Mouse (Mus musculus): Measurements from ENCODE around the gene Igf2r. TPM values are rescaled to one million over a fixed set of nuclear protein-coding genes. Genes with fewer than 3 reads are reported as not detected.
A peak's percentile ranks its signal among the peaks of the same experiment; 100 is the strongest.

Gene Igf2r
- total RNA-seq, 1 experiment from 2014 or later, result 19.7 TPM

DNA sequence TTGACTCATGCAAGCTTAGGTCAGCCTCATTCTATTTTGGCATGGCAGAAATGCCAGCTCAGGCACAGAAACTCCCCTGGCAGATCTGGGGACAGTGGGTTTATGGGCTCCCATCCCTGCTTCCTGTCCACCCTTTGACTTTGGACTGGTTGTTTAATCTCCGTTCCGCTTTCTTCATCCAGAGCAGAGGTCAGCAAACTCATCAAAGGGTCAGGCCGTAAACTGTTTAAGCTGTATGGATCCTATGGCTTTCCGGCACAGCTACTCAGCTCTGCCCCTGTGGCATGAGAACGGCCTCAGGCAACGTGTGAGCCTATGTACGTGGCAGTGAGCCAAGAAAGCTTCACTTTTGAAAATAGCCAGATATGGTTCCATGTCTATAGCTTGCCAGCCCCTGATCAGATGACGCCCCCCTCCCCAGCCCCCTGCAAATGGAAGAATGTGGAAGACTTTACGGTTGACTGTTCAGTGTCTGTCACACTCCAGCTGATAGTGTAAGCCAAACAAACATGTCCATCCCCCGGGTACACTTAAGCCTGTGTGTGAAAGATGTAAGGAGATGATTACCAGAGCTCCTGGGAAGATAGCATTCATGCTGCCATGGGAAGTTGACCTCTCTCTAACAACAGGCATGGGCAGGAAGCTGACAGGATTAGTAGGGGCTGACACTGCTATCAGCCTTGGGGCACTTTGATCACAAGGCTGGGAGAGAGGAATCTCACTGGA is 21.1 kb upstream of the Igf2r start:
- ATAC-seq (replicated peaks; ENCODE audit: insufficient number of reproducible peaks, low FRiP score, low TSS enrichment, poor library complexity, severe bottlenecking), result no peak

DNA sequence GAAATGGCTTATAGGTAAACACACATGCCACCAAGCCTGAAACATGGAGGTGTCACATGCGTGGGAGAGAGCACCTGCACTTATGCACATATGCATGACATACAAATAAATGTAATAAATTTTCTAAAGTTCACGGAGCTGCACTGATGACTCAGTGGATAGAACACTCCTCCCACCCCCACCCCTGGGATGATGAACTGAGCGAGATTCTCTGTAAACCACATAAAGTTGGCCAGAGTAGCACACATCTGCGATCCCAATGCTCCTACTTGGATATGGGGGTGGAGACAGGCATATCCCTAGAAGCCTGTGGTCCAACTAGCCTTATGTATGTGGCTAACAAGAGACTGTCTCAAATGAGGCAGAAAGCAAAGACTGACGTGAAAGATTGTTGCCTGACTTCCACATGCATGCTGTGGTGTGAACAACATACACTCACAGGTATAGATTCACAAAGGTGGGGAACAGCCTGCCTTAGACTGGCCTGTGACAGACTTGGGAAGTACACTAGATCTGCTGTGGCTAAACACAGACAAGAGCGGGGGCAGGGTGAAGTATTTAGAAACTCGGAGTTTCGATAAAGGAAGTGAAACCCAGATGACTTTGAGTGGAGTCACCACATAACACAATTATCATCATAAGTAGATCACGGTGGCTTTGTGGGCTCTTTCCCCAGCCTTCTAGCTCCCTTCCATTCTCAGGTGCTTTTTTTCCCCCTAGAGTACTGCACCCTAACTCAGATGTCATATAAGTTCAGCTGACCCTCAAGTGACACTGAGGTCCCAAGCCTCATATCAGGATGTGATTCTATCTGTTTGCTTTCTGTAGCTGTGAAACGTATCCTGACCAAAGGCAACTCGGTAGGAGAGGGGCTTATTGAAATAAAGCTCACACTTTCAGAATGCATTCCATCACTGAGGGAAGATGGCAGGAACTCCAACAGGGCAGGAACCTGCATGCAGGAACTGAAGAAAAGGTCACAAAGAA is 13.7 kb upstream of the Igf2r start:
- peak; percentile 94 for ATAC-seq (replicated peaks; ENCODE audit: insufficient number of reproducible peaks, low FRiP score, low TSS enrichment, poor library complexity, severe bottlenecking)

DNA sequence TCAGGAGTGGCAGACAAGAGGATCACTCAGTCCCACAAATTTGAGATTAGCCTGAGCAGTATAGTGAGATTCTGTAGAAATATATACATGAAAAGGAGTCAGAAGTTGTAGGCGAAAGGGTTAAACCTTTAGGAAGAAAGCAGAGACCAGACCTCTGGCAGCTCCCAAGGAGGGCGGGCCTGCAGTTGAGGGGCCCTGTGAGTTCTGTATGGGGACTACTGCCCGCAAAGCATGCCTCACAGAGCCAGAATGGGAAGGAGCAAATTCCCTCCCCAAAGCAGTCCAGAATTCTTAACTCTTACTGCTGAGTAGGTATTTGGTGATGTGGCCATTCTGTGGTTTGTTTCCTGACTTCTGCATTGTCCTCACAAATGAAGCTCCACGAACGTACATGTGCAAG is 11.6 kb upstream of the Igf2r start:
- no peak for ATAC-seq (replicated peaks; ENCODE audit: insufficient number of reproducible peaks, low FRiP score, low TSS enrichment, poor library complexity, severe bottlenecking)

- ATAC-seq (replicated peaks; ENCODE audit: insufficient number of reproducible peaks, low FRiP score, low TSS enrichment, poor library complexity, severe bottlenecking), result no peak
Measured at GRCm38 (mm10) chr17:12780125-12780524, 10.7 kb upstream of the Igf2r start.

GRCm38 (mm10) chr17:12779442-12779841 is 10.0 kb upstream of the Igf2r start:
- ATAC-seq (replicated peaks; ENCODE audit: insufficient number of reproducible peaks, low FRiP score, low TSS enrichment, poor library complexity, severe bottlenecking), result 0 out of 2 replicates have a peak, but pooled peaks have one; percentile 19

- no peak for ATAC-seq (replicated peaks; ENCODE audit: insufficient number of reproducible peaks, low FRiP score, low TSS enrichment, poor library complexity, severe bottlenecking)
Measured at GRCm38 (mm10) chr17:12773956-12774355, 4.5 kb upstream of the Igf2r start.

DNA sequence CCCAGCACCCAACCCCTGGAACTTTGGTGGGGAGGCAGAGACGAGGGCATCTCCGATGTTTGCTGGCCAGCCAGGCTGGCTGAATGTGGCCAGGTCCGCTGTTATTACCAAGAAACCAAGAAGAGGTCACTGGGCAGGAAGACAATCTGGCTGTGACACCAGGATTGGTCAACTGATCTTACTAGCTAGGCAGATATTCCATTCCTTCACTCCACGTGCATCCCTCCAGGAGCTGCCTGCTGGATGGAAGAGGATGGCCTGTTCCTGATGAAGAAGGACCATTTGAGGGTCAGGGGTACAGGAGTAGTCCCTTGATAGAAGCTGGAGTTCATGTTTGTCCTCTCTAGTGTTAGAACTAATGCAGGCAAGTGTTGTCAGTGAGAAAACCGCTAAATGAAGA is 1.0 kb upstream of the Igf2r start:
- ATAC-seq (replicated peaks; ENCODE audit: insufficient number of reproducible peaks, low FRiP score, low TSS enrichment, poor library complexity, severe bottlenecking), result no peak

DNA sequence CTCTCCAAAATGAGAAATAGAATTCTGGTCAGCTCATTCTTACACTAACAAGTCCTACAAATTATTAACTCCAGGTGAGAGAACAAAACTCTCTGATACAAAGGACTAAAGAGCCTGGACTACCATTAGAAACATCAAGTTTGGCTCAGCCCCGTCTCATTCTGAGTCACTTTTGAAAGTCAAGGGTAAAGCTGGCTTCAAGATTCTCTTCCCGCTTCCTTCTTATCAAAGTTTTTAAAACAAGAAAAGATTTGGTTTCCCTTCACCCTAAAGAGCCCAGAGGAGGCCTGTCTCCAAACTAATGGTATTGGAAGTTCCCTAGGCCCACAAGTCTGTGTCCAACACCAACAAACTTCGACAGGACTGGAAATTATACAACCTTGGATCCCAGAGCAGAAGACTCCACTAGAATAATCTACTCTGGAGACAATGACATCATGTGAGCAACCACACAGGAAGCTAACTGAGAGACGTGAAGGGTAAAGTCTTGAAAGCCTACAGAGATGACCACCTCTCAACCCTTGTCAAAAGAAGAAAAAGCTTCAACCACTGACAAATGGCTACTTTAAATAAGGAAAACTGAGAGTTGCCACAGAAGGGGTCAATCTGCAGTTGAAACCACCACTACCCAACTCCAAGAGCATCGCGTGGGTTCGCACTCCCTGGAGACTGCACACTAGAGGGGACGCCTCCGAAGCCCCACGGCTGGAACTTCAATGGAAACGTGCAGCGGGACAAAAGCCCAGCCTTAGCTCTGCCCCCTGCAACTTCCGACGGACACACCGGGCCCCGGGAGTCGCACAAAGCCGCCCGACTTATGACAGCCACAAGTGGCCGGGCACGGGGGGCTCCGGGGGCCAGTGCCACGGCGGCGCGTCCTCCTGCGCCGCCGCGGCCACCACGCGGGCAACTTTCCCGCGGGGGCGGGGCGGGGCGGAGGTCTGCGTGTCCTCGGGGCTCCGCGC is 767 bp downstream of the Igf2r start:
- no peak for ATAC-seq (replicated peaks; ENCODE audit: insufficient number of reproducible peaks, low FRiP score, low TSS enrichment, poor library complexity, severe bottlenecking)

GRCm38 (mm10) chr17:12767294-12767852 is 2.1 kb downstream of the Igf2r start:
- ATAC-seq (replicated peaks; ENCODE audit: insufficient number of reproducible peaks, low FRiP score, low TSS enrichment, poor library complexity, severe bottlenecking), result no peak

GRCm38 (mm10) chr17:12763412-12763811 is 6.1 kb downstream of the Igf2r start:
- ATAC-seq (replicated peaks; ENCODE audit: insufficient number of reproducible peaks, low FRiP score, low TSS enrichment, poor library complexity, severe bottlenecking), result no peak

- ATAC-seq (replicated peaks; ENCODE audit: insufficient number of reproducible peaks, low FRiP score, low TSS enrichment, poor library complexity, severe bottlenecking), result no peak
Measured at GRCm38 (mm10) chr17:12760355-12761146, 8.9 kb downstream of the Igf2r start.

- no peak for ATAC-seq (replicated peaks; ENCODE audit: insufficient number of reproducible peaks, low FRiP score, low TSS enrichment, poor library complexity, severe bottlenecking)
Measured at GRCm38 (mm10) chr17:12759646-12760074, 9.8 kb downstream of the Igf2r start.

DNA sequence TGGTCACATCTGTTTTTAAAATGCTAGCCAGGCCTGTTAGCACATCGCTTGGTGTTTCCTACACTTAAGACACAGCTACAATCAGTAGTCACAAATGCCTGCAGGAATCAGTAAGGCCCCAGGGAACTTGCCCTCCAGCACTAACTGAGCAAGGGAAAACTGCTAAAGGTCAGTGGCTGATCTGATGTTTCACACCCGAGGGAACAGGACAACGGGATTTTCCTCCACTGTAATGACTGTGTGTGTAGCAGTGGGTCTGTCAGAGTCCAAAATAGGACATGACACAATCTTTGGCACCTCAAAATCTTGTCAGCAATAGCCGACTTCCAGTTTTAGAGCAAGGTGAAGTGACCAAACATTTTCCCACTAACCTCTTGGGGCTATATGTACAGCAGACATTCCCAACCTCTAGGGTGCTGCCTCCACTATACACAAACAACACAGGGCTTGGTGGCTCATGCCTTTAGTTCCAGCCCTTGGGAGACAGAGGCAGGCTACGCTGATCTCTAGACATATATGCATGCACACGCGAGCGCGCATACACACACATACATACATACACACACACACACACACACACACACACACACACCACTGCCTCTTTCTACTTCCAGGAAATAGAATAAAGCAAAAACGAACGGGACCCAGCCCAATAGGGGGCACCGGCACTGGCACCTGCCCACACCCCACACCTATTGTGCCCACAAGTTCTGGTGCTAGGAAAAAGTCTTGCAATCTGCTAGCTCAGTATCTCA is 10.6 kb downstream of the Igf2r start:
- no peak for ATAC-seq (replicated peaks; ENCODE audit: insufficient number of reproducible peaks, low FRiP score, low TSS enrichment, poor library complexity, severe bottlenecking)

DNA sequence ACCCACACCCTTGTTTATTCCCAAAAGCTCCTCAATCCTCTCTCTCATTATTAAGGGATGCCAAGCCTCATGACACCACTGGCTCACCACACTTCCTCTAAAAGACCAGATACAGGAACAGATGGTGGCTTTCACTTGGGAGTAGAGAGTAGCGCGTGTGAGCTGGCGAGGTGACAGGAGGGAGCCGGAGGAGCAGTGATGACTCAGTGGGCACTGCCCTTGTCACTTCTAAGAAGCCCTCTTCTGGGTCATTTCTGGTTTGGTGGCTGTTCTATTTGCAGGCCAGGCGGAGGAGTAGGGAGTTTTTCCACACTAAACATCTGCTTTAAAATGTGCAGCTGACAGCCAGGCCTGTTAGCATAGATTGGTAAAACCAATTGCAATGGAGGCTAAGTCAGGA is 11.5 kb downstream of the Igf2r start:
- ATAC-seq (replicated peaks; ENCODE audit: insufficient number of reproducible peaks, low FRiP score, low TSS enrichment, poor library complexity, severe bottlenecking), result peak; percentile 62

DNA sequence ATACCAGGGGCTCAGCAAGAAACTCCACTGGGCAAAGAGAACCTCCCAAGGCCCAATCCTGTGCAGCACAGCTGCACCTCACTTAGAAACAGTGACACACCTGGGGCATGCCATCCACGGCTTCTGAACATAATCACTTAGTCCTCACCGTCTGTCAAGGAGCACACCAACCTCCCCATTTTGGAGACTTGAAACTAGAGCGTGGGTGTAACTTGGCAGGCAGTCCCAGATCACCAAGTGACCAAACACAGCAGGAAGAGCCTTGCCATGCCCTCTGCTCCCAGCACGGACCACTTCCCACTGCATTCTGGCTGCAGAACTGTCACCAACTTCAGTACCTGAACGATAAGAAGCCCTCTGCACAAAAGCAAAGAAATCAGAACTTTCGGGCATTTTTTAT is 12.3 kb downstream of the Igf2r start:
- no peak for ATAC-seq (replicated peaks; ENCODE audit: insufficient number of reproducible peaks, low FRiP score, low TSS enrichment, poor library complexity, severe bottlenecking)

- ATAC-seq (replicated peaks; ENCODE audit: insufficient number of reproducible peaks, low FRiP score, low TSS enrichment, poor library complexity, severe bottlenecking), result no peak
Measured at GRCm38 (mm10) chr17:12755951-12756350, 13.5 kb downstream of the Igf2r start.

- peak; percentile 77 for ATAC-seq (replicated peaks; ENCODE audit: insufficient number of reproducible peaks, low FRiP score, low TSS enrichment, poor library complexity, severe bottlenecking)
Measured at GRCm38 (mm10) chr17:12755146-12755545, 14.3 kb downstream of the Igf2r start.
